Mouse (Mus musculus): ENCODE results near the gene Jak1.
"Not testable (repeated sequence)": the region's sequence is repeated elsewhere in the genome, so short reads cannot be mapped to it uniquely, and the experiment has no call there.

The Jak1 gene

GRCm38 (mm10) chr4:101276456-101277070, 11.5 kb upstream of the Jak1 start:
- no peak for DNase-seq (ENCODE audit: low spot score)

- no peak for DNase-seq (ENCODE audit: low spot score)
Measured at GRCm38 (mm10) chr4:101275881-101276280, 10.8 kb upstream of the Jak1 start.

DNA sequence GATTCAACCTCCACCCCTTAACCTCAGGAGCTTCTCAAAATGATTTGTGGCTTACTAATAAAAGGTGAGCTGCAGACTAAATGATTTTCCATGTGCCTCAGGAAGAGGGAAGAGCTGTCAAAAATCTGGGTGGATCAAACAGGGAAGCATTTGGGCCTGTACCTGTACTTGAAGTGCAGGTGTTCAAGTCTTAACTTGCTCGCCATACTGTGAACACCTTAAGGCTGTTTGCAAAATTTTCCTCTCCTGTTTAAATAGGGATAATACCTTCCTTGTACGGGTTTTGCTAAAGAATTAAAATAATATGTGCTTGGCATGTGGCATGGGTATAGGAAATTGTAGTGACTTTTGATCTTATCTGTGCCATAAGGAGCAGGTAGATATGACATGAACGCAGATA, 5.7 kb upstream of the Jak1 start:
- no peak for DNase-seq (ENCODE audit: low spot score)

- DNase-seq (ENCODE audit: low spot score), result not testable (repeated sequence)
Measured at GRCm38 (mm10) chr4:101268506-101268905, 3.4 kb upstream of the Jak1 start.

- no peak for DNase-seq (ENCODE audit: low spot score)
Measured at GRCm38 (mm10) chr4:101265523-101265922, 441 bp upstream of the Jak1 start.

DNA sequence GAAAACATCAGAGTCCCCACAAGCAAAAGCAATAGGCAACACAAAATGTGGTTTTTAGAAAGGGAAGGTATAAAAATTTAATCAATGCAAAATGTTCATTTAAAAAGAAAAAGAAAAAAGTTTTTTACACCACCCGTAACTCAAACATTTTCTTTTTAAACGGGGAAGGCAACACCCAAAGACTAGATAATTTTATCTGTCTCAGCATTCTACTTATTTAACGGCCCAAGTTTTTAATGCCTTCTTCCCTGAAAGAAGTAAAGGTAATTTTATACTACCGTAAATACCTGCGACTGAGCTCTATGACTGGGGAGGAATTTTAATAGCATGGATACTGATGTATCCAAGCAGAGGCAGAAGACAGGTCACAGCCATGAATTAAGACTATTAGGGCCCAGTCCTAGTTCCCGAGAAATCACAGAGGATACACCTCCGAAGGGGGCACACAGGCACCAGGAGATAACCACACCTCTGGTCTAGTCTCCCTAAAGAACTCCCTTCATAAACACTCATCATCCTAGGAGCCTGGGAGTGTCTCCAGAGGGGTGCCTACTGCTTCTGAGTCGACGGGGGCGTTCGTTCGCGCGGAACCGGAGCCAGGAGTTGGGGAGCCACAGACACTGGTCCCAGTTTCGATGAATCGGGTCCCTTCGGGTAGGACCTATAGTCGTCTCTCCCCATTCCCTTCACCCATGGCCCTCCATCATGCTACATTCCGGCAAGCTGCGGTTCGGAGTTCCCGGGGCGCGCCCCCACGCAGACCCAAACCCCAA, 928 bp downstream of the Jak1 start:
- no peak for DNase-seq (ENCODE audit: low spot score)

- no peak for DNase-seq (ENCODE audit: low spot score)
Measured at GRCm38 (mm10) chr4:101261596-101261995, 3.5 kb downstream of the Jak1 start.

DNA sequence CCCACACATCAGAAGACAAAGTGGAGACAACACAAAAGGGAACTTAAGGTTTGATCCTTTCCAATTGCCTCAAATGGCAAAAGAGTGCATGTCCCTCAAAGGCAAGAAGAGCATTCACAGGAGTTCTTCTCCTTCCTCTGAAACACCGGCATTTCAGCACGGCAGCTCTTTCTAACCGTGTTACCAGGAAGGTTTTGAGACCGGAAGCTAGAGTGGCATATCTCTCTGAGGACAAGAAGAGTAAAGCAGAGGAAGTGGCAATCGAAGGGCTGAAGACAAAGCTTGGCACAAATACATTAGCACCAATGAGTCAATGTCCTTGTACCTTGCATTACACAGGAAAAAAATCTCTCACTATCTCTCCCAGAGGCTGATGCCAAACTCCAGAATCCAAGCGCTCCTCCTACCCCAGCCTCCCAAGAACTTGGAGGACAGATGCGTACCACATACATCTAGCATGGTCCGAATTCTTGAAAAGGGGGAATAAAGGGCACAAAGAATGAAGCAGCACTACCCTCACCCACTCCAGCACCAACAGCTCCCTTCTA, 4.3 kb downstream of the Jak1 start:
- DNase-seq (ENCODE audit: low spot score), result no peak

- DNase-seq (ENCODE audit: low spot score), result no peak
Measured at GRCm38 (mm10) chr4:101256526-101257210, 8.4 kb downstream of the Jak1 start.

DNA sequence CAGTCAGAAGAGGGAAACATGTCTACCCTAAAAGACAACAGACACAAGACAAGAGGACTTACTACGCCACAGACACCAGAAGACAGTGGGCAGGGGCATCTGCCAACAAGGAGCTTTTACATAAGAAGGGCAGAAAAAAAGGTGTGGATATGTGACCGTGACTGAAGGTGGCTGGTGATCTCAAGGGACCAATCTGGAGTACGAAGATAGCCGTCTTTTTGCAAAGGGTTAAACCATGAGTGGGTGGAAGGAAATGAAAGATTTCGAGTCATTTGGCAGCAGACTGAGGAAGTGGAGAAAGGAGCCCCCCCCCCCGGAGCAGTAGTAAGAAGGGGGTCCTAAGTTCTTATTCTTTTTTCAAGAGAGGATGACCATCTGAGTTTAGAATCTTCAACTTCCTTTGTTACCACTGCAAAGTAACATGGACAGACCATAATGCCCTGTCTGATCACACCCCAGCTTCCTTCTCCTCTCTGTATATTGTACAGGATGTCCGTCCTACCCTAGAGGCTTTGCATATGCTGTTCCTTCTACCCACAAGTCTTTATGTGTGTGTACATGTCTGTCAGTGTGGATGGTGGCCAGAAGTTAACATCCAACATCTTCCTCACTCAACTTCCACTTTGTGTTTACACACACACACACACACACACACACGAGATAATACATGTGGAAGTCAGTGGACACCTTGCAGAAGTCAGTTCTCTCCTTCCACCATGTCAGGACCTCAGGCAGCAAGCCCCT, 10.3 kb downstream of the Jak1 start:
- DNase-seq (ENCODE audit: low spot score), result no peak

DNA sequence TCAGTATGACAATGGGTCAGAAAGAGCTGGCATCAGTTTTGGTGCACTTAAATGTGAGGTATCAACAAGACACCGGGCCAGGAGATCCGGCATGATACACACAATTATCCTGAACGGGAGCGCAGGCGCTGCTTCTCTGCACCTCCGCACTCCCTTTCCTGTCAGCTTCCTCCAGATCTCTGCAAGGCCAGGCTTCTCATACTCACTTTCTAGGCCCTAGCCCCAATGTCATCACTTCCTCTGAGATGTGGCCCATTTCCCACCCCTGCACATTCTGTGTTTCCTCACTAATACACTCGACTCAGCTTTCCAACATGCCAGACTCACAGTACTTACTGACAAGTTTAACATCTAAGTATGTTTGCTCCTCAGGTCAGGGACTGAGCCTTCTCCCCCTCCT, 11.1 kb downstream of the Jak1 start:
- no peak for DNase-seq (ENCODE audit: low spot score)

- DNase-seq (ENCODE audit: low spot score), result no peak
Measured at GRCm38 (mm10) chr4:101252781-101253622, 12.1 kb downstream of the Jak1 start.

GRCm38 (mm10) chr4:101252016-101252415, 13.1 kb downstream of the Jak1 start:
- DNase-seq (ENCODE audit: low spot score), result no peak

DNA sequence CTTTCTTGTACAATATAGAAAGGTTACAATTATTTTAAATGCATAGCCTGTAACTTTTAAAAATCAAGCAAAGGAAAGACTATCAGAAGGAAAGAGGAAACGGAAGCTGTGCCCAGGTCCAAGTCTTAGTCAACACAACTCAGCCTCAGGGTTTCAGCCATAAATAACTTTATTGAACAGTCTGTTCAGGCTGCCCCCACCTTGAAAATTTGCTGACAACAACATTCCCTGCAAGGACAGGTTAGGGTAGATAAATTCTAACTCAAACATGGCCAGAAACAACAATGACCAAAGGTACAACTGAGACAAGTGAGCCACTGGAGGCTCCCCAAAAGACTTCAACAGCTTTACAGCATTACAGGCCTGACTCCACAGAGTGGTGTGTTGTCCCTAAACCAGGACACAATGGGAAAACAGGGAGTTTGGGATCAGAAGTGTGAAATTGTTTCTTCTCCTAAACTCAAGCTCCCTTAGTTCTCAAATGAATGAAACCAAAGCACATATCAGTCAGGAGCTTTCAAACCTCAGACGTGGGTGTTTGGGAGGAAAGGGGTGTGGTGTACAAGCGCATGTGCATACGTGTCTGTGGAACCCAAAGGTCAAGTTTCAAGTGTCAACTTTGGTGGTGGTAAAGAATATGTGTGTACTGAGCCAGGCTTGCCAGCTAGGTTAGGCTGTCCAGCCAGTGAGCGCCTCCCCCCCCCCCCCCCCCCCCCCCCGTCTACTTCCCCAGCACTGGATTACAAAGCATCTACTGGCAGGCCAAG, 14.9 kb downstream of the Jak1 start:
- no peak for DNase-seq (ENCODE audit: low spot score)

GRCm38 (mm10) chr4:101247355-101247754, 17.7 kb downstream of the Jak1 start:
- no peak for DNase-seq (ENCODE audit: low spot score)

DNA sequence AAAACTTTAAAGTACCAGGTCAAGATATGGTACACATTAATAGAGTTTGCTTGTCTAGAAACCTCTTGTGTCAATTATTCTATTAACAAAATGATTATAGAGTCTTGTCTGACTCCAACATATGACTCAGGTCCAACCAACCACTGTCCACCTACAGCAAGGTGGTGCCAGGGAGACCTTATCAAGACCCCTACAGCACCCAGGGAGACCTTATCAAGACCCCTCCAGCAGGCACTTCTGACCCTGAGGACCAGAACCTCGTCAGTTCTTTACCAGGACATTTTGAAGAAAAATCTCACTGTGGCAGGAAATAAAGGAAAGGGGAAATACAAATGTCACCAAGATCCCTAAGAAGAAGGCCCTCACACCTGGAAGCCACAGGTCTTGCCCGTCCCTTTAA, 18.5 kb downstream of the Jak1 start:
- DNase-seq (ENCODE audit: low spot score), result no peak

GRCm38 (mm10) chr4:101244257-101245011, 20.6 kb downstream of the Jak1 start:
- DNase-seq (ENCODE audit: low spot score), result no peak

DNA sequence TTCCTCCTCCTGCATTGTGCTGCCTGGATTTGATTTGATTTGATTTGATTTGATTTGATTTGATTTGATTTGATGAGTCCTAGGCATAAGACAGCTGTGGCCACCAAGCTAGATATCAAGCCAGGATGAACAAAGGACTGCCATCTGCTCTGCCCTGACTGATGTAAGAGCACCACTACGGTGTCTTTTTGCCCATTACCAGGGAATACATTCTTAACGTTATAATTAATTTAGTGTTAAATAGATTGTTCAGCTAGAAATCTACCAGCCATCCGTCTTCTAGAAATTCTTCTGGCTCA, 24.3 kb downstream of the Jak1 start:
- no peak for DNase-seq (ENCODE audit: low spot score)

DNA sequence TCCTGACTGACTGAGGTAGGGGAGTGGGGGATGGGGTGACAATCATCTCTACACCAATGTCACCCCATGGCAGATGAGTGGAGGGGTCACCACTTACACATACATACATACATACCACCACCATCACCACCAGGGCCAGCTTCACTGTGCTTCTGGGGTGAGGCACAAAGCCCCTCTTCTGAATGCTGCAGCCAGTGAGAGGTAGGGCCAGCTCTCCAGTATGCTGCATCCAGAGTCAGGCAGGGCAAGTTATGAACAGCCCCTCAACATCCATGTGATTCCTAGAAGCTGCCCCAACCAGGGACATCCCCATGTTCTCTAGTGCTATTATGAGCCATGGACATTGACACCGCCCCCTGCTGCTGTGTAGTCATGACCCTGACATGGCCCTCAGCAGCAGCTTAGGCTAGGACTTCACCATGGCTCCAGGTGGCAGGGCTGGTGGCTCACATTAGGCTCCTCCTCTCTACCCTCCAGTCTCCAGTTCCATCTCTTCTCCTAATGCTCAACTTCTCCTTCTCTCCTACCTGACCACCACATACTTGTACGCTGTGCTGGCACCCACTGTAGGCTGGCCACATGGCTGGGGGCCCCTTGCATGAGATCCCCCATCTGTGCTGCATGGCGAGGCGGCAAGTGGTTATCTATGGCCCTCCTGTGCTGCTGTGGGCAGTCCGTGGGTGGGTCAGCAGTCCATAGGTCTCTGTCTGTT, 24.8 kb downstream of the Jak1 start:
- DNase-seq (ENCODE audit: low spot score), result no peak
